Mouse (Mus musculus) liver, embryonic 13.5 days (tissue): ENCODE measurements at regions not wholly inside any gene's neighbourhood (a gene's known extent, or its start where the extent isn't known, plus 50 kb on each side); places are given as distances from the start of the nearest gene placed in this dataset.

ENCODE experiments used
- ATAC-seq: fragments of 200-750 bp; cut with Nextera tagmentation; 2 replicates; pipeline ENCODE4 v1.8.0; 2017; ENCODE audit warnings: low read depth, mild to moderate bottlenecking, moderate number of reproducible peaks, moderate library complexity
- DNase-seq: peaks from one replicate; pipeline ENCODE4 v3.0.0; 2022
- H3K27ac ChIP-seq: fragments of 300-500 bp; sonication (generic); 2 replicates; pipeline ENCODE4 v1.5.1; 2015; ENCODE audit warnings: moderate library complexity, mild to moderate bottlenecking, inconsistent platforms
- H3K27me3 ChIP-seq: fragments of 300-500 bp; sonication (generic); 2 replicates; pipeline ENCODE4 v1.6.1; 2015; ENCODE audit warnings: mild to moderate bottlenecking, inconsistent platforms
- H3K36me3 ChIP-seq: fragments of 300-500 bp; sonication (generic); 2 replicates; pipeline ENCODE4 v1.6.1; 2015; ENCODE audit warnings: mild to moderate bottlenecking, inconsistent platforms
- H3K4me1 ChIP-seq: fragments of 300-500 bp; sonication (generic); replicated peaks from 2 replicates; pipeline ENCODE4 v1.6.1; 2015; ENCODE audit warnings: inconsistent platforms
- H3K4me2 ChIP-seq: fragments of 300-500 bp; sonication (generic); 2 replicates; pipeline ENCODE4 v1.6.1; 2015; ENCODE audit warnings: inconsistent platforms, mild to moderate bottlenecking, moderate library complexity
- H3K4me3 ChIP-seq: fragments of 300-500 bp; sonication (generic); replicated peaks from 2 replicates; pipeline ENCODE4 v1.5.1; 2015; ENCODE audit warnings: mild to moderate bottlenecking, inconsistent platforms
- H3K9ac ChIP-seq: fragments of 300-500 bp; sonication (generic); 2 replicates; pipeline ENCODE4 v1.6.1; 2015; ENCODE audit warnings: mild to moderate bottlenecking, inconsistent platforms
- H3K9me3 ChIP-seq: fragments of 300-500 bp; sonication (generic); replicated peaks from 2 replicates; pipeline ENCODE4 v1.6.1; 2016; ENCODE audit warnings: inconsistent platforms
- WGBS: fragments of 180-500 bp; shearing (Covaris S2); methylation state at CpG from one replicate; pipeline ENCODE4 v1.1.7; 2015; ENCODE audit not compliant: insufficient replicate concordance; 5-methylcytosine and 5-hydroxymethylcytosine counted together

- no peaks in the 10 kb centered on the region for H3K36me3 ChIP-seq
- ATAC-seq (peak; percentile 71), DNase-seq (no peak)
- H3K27ac ChIP-seq, result peak overlapping the region; percentile 58
- no peak overlapping the region for H3K9ac ChIP-seq
- H3K4me3 ChIP-seq, result no peak overlapping the region
- no peaks in the 10 kb centered on the region for H3K9me3 ChIP-seq
- no peak overlapping the region for H3K4me2 ChIP-seq
- WGBS, result 50% methylated on average over 5 of the region's 5 CpGs
- H3K4me1 ChIP-seq, result peaks cover 20% of the 10 kb centered on the region; the same call in 1 of the 2 replicates
- no peaks in the 10 kb centered on the region for H3K27me3 ChIP-seq
Observed at GRCm38 (mm10) chr12:109521199-109521780, 68.7 kb downstream of the Dlk1 start.

GRCm38 (mm10) chr12:109520414-109520813, 67.8 kb downstream of the Dlk1 start:
- ATAC-seq (no peak), DNase-seq (no peak)
- Histone ChIP-seq H3K9me3 (no peaks in the 10 kb centered on the region), H3K36me3 (no peaks in the 10 kb centered on the region), H3K4me2 (no peak overlapping the region), H3K4me3 (no peak overlapping the region), H3K4me1 (peaks cover 12% of the 10 kb centered on the region; the same call in 1 of the 2 replicates), H3K27me3 (no peaks in the 10 kb centered on the region), H3K27ac (peak overlapping the region; percentile 57; the same call in 1 of the 2 replicates), H3K9ac (no peak overlapping the region)
- WGBS, result 38% methylated on average over 8 of the region's 8 CpGs

GRCm38 (mm10) chr12:109519838-109520237, 67.2 kb downstream of the Dlk1 start:
- Histone ChIP-seq H3K4me3 (no peak overlapping the region), H3K27me3 (no peaks in the 10 kb centered on the region), H3K4me2 (no peak overlapping the region), H3K9ac (no peak overlapping the region), H3K9me3 (no peaks in the 10 kb centered on the region), H3K4me1 (peaks cover 12% of the 10 kb centered on the region; the same call in 1 of the 2 replicates), H3K36me3 (no peaks in the 10 kb centered on the region), H3K27ac (no peak overlapping the region)
- DNase-seq (no peak), ATAC-seq (no peak)
- 61% methylated on average over 5 of the region's 5 CpGs for WGBS

- H3K9ac ChIP-seq, result no peak overlapping the region
- no peaks in the 10 kb centered on the region for H3K27me3 ChIP-seq
- no peak overlapping the region for H3K4me2 ChIP-seq
- no peaks in the 10 kb centered on the region for H3K36me3 ChIP-seq
- H3K4me1 ChIP-seq, result peaks cover 11% of the 10 kb centered on the region; the same call in 1 of the 2 replicates
- no peak overlapping the region for H3K27ac ChIP-seq
- ATAC-seq (no peak), DNase-seq (no peak)
- H3K4me3 ChIP-seq, result no peak overlapping the region
- 33% methylated on average over 7 of the region's 7 CpGs for WGBS
- H3K9me3 ChIP-seq, result no peaks in the 10 kb centered on the region
Observed at GRCm38 (mm10) chr12:109518413-109519021, 65.9 kb downstream of the Dlk1 start.

GRCm38 (mm10) chr12:109517764-109518163, 65.1 kb downstream of the Dlk1 start:
- no peak for DNase-seq
- 64% methylated on average over 7 of the region's 7 CpGs for WGBS
- no peaks in the 10 kb centered on the region for H3K9me3 ChIP-seq
- H3K4me1 ChIP-seq, result peaks cover 18% of the 10 kb centered on the region
- no peak overlapping the region for H3K4me2 ChIP-seq
- H3K27ac ChIP-seq, result no peak overlapping the region; the same call in 1 of the 2 replicates
- no peak overlapping the region for H3K9ac ChIP-seq
- H3K4me3 ChIP-seq, result no peak overlapping the region
- no peaks in the 10 kb centered on the region for H3K36me3 ChIP-seq
- no peak for ATAC-seq
- no peaks in the 10 kb centered on the region for H3K27me3 ChIP-seq

GRCm38 (mm10) chr12:109516961-109517360, 64.3 kb downstream of the Dlk1 start:
- whole genome bisulfite sequencing, result 44% methylated on average over 4 of the region's 4 CpGs
- ATAC-seq, result no peak
- Histone ChIP-seq H3K36me3 (no peaks in the 10 kb centered on the region), H3K4me2 (no peak overlapping the region), H3K27me3 (no peaks in the 10 kb centered on the region), H3K9ac (no peak overlapping the region), H3K4me1 (peaks cover 24% of the 10 kb centered on the region), H3K9me3 (no peaks in the 10 kb centered on the region), H3K27ac (0 out of 2 replicates have a peak overlapping the region, but pooled peaks have one; percentile 29), H3K4me3 (no peak overlapping the region)
- DNase-seq, result no peak

GRCm38 (mm10) chr12:109514292-109514818, 61.7 kb downstream of the Dlk1 start:
- Histone ChIP-seq H3K4me2 (no peak overlapping the region), H3K27ac (no peak overlapping the region), H3K27me3 (no peaks in the 10 kb centered on the region), H3K4me1 (peaks cover 44% of the 10 kb centered on the region), H3K9ac (no peak overlapping the region), H3K9me3 (no peaks in the 10 kb centered on the region), H3K36me3 (no peaks in the 10 kb centered on the region), H3K4me3 (no peak overlapping the region)
- WGBS, result 68% methylated on average over 9 of the region's 9 CpGs
- DNase-seq (no peak), ATAC-seq (no peak)
